Mouse (Mus musculus): ENCODE measurements around the gene Colec11. TPM values are rescaled to one million over a fixed set of nuclear protein-coding genes. Genes with fewer than 3 reads are reported as not detected.
A peak's percentile ranks its signal among the peaks of the same experiment; 100 is the strongest.

Gene Colec11
- polyA plus RNA-seq, 1 experiment from 2014 or later = 41.0 TPM

- Histone ChIP-seq H3K9me3 (ENCODE audit: low read length) (no peaks in the 10 kb centered on the region), H3K4me3 (ENCODE audit: low read depth, low read length) (no peak overlapping the region), H3K27me3 (ENCODE audit: insufficient read depth, low read length) (no peaks in the 10 kb centered on the region), H3K9ac (replicated peaks) (no peak overlapping the region), H3K4me2 (ENCODE audit: low read depth, low read length) (no peak overlapping the region), H3K27ac (ENCODE audit: low read depth) (peak overlapping the region; percentile 23), H3K36me3 (replicated peaks; ENCODE audit: insufficient read depth, low read length) (peaks cover 10% of the 10 kb centered on the region), H3K4me1 (ENCODE audit: insufficient read depth) (peaks cover 18% of the 10 kb centered on the region)
- TF ChIP-seq EP300 (IDR thresholded peaks at IDR 0.05; ENCODE audit: low read depth) = no peak
- TF ChIP-seq CTCF (IDR thresholded peaks at IDR 0.05; ENCODE audit: low read depth) = no peak
- 67% methylated on average over 2 of the region's 2 CpGs for WGBS (ENCODE audit: insufficient replicate concordance)
- no peak for DNase-seq
- no peak for ATAC-seq
These were observed 1.1 kb upstream of the Colec11 start for GRCm38 (mm10) chr12:28624251-28624650.

GRCm38 (mm10) chr12:28622641-28623040, 536 bp downstream of the Colec11 start:
- Histone ChIP-seq H3K27me3 (ENCODE audit: insufficient read depth, low read length) (no peaks in the 10 kb centered on the region), H3K4me3 (ENCODE audit: low read depth, low read length) (0 out of 2 replicates have a peak overlapping the region, but pooled peaks have one; percentile 9), H3K4me1 (ENCODE audit: insufficient read depth) (peaks cover 18% of the 10 kb centered on the region), H3K9ac (replicated peaks) (peak overlapping the region; percentile 4; the same call in 1 of the 2 replicates), H3K9me3 (ENCODE audit: low read length) (no peaks in the 10 kb centered on the region), H3K27ac (ENCODE audit: low read depth) (peak overlapping the region; percentile 39), H3K4me2 (ENCODE audit: low read depth, low read length) (0 out of 2 replicates have a peak overlapping the region, but pooled peaks have one; percentile 1), H3K36me3 (replicated peaks; ENCODE audit: insufficient read depth, low read length) (no peaks in the 10 kb centered on the region)
- ATAC-seq (no peak), DNase-seq (no peak)
- 67% methylated on average over 1 of the region's 1 CpGs for WGBS (ENCODE audit: insufficient replicate concordance)
- TF ChIP-seq EP300 (IDR thresholded peaks at IDR 0.05; ENCODE audit: low read depth) (no peak), CTCF (IDR thresholded peaks at IDR 0.05; ENCODE audit: low read depth) (no peak)

- no peaks in the 10 kb centered on the region for H3K36me3 ChIP-seq (replicated peaks; ENCODE audit: insufficient read depth, low read length)
- TF ChIP-seq CTCF (IDR thresholded peaks at IDR 0.05; ENCODE audit: low read depth) = no peak
- TF ChIP-seq EP300 (IDR thresholded peaks at IDR 0.05; ENCODE audit: low read depth) = no peak
These were observed 1.0 kb downstream of the Colec11 start for GRCm38 (mm10) chr12:28622167-28622532.

GRCm38 (mm10) chr12:28621451-28622166, 1.6 kb downstream of the Colec11 start:
- H3K9ac ChIP-seq (replicated peaks) = peak overlapping the region; percentile 18; the same call in 1 of the 2 replicates
- H3K4me1 ChIP-seq (ENCODE audit: insufficient read depth) = peaks cover 18% of the 10 kb centered on the region
- peak overlapping the region; percentile 39; the same call in 1 of the 2 replicates for H3K27ac ChIP-seq (ENCODE audit: low read depth)
- H3K4me2 ChIP-seq (ENCODE audit: low read depth, low read length) = peak overlapping the region; percentile 36
- DNase-seq (no peak), ATAC-seq (0 out of 2 replicates have a peak, but pooled peaks have one; percentile 33)
- H3K9me3 ChIP-seq (ENCODE audit: low read length) = no peaks in the 10 kb centered on the region
- no peaks in the 10 kb centered on the region for H3K36me3 ChIP-seq (replicated peaks; ENCODE audit: insufficient read depth, low read length)
- TF ChIP-seq EP300 (IDR thresholded peaks at IDR 0.05; ENCODE audit: low read depth) (no peak), CTCF (IDR thresholded peaks at IDR 0.05; ENCODE audit: low read depth) (peak; percentile 36)
- H3K4me3 ChIP-seq (ENCODE audit: low read depth, low read length) = peak overlapping the region; percentile 21; the same call in 1 of the 2 replicates
- WGBS (ENCODE audit: insufficient replicate concordance) = 17% methylated on average over 7 of the region's 7 CpGs
- H3K27me3 ChIP-seq (ENCODE audit: insufficient read depth, low read length) = no peaks in the 10 kb centered on the region

More at GRCm38 (mm10) chr12:28622167-28622532, 1.0 kb downstream of the Colec11 start:
- peak overlapping the region; percentile 36; the same call in 1 of the 2 replicates for H3K4me2 ChIP-seq (ENCODE audit: low read depth, low read length)
- no peaks in the 10 kb centered on the region for H3K27me3 ChIP-seq (ENCODE audit: insufficient read depth, low read length)
- peak overlapping the region; percentile 39 for H3K27ac ChIP-seq (ENCODE audit: low read depth)
- ATAC-seq (0 out of 2 replicates have a peak, but pooled peaks have one; percentile 32), DNase-seq (no peak)
- H3K9me3 ChIP-seq (ENCODE audit: low read length) = no peaks in the 10 kb centered on the region
- H3K9ac ChIP-seq (replicated peaks) = 0 out of 2 replicates have a peak overlapping the region, but pooled peaks have one; percentile 4
- 41% methylated on average over 5 of the region's 5 CpGs for WGBS (ENCODE audit: insufficient replicate concordance)
- H3K4me1 ChIP-seq (ENCODE audit: insufficient read depth) = peaks cover 18% of the 10 kb centered on the region
- 0 out of 2 replicates have a peak overlapping the region, but pooled peaks have one; percentile 8 for H3K4me3 ChIP-seq (ENCODE audit: low read depth, low read length)

- DNase-seq (no peak), ATAC-seq (0 out of 2 replicates have a peak, but pooled peaks have one; percentile 13)
- TF ChIP-seq CTCF (IDR thresholded peaks at IDR 0.05; ENCODE audit: low read depth) (no peak), EP300 (IDR thresholded peaks at IDR 0.05; ENCODE audit: low read depth) (no peak)
- H3K27ac ChIP-seq (ENCODE audit: low read depth) = no peak overlapping the region
- no peaks in the 10 kb centered on the region for H3K27me3 ChIP-seq (ENCODE audit: insufficient read depth, low read length)
- no peaks in the 10 kb centered on the region for H3K9me3 ChIP-seq (ENCODE audit: low read length)
- no peak overlapping the region for H3K4me2 ChIP-seq (ENCODE audit: low read depth, low read length)
- H3K36me3 ChIP-seq (replicated peaks; ENCODE audit: insufficient read depth, low read length) = no peaks in the 10 kb centered on the region
- no peak overlapping the region for H3K9ac ChIP-seq (replicated peaks)
- H3K4me3 ChIP-seq (ENCODE audit: low read depth, low read length) = no peak overlapping the region
- peaks cover 13% of the 10 kb centered on the region for H3K4me1 ChIP-seq (ENCODE audit: insufficient read depth)
- WGBS (ENCODE audit: insufficient replicate concordance) = 38% methylated on average over 4 of the region's 4 CpGs
These were observed 5.9 kb downstream of the Colec11 start for GRCm38 (mm10) chr12:28617297-28617696.

- WGBS (ENCODE audit: insufficient replicate concordance) = 76% methylated on average over 7 of the region's 7 CpGs
- TF ChIP-seq CTCF (IDR thresholded peaks at IDR 0.05; ENCODE audit: low read depth) (no peak), EP300 (IDR thresholded peaks at IDR 0.05; ENCODE audit: low read depth) (no peak)
- Histone ChIP-seq H3K4me1 (ENCODE audit: insufficient read depth) (peaks cover 4% of the 10 kb centered on the region; the same call in 1 of the 2 replicates), H3K36me3 (replicated peaks; ENCODE audit: insufficient read depth, low read length) (no peaks in the 10 kb centered on the region), H3K27ac (ENCODE audit: low read depth) (no peak overlapping the region), H3K4me3 (ENCODE audit: low read depth, low read length) (no peak overlapping the region), H3K27me3 (ENCODE audit: insufficient read depth, low read length) (no peaks in the 10 kb centered on the region), H3K9me3 (ENCODE audit: low read length) (no peaks in the 10 kb centered on the region), H3K9ac (replicated peaks) (no peak overlapping the region), H3K4me2 (ENCODE audit: low read depth, low read length) (no peak overlapping the region)
- DNase-seq = no peak
- no peak for ATAC-seq
These were observed 8.8 kb downstream of the Colec11 start for GRCm38 (mm10) chr12:28614401-28614800.

Measured in liver, postnatal 0 days (tissue).